Mouse (Mus musculus) liver, postnatal 0 days (tissue): ENCODE measurements around the gene Zfp639.

Source experiments
- CTCF ChIP-seq: sonication (generic); IDR thresholded peaks from 2 replicates; pipeline ENCODE4 v1.5.1; 2016; ENCODE audit warnings: antibody characterized with exemption, low read depth
- EP300 ChIP-seq: IDR thresholded peaks from 2 replicates; pipeline ENCODE4 v1.6.1; 2016; ENCODE audit warnings: antibody characterized with exemption, low read depth, mild to moderate bottlenecking

- no peak for TF ChIP-seq CTCF
- TF ChIP-seq EP300 = no peak
Observed at GRCm38 (mm10) chr3:32495856-32496710, 14.0 kb upstream of the Zfp639 start.
